Mouse (Mus musculus) ES-E14 (cell line): ENCODE results near the gene Arsb. TPM values are rescaled to one million over a fixed set of nuclear protein-coding genes. Genes with fewer than 3 reads are reported as not detected.

Experiments
- DNase-seq: peaks from one replicate; pipeline ENCODE4 v3.0.0-alpha.2; 2013; ENCODE audit warnings: low read depth, low spot score
- H3K27ac ChIP-seq: 2 replicates; pipeline ENCODE4 v1.5.1; 2012; ENCODE audit warnings: low read depth, mild to moderate bottlenecking, low read length, moderate library complexity, mixed read lengths; ENCODE audit not compliant: poor library complexity, insufficient read depth, severe bottlenecking
- H3K36me3 ChIP-seq: 2 replicates; pipeline ENCODE4 v1.6.1; 2012; ENCODE audit warnings: mild to moderate bottlenecking, low read length, moderate library complexity, mixed read lengths; ENCODE audit not compliant: control insufficient read depth, poor library complexity, insufficient read depth, severe bottlenecking
- H3K4me1 ChIP-seq, 2 experiments: fragments of 150-350 bp in 1 of 2; sonication (generic) in 1 of 2; 2 replicates each; pipeline ENCODE4 v1.6.1; 2012; ENCODE audit warnings: low read length in 2 of 2, mild to moderate bottlenecking in 1 of 2, mixed read lengths in 1 of 2; ENCODE audit not compliant: control insufficient read depth in 2 of 2, insufficient read depth in 2 of 2, poor library complexity in 1 of 2
- H3K4me3 ChIP-seq, 2 experiments: fragments of 150-350 bp in 1 of 2; sonication (generic) in 1 of 2; 2 replicates each; pipeline ENCODE4 v1.5.1; 2012; ENCODE audit warnings: low read length in 2 of 2, low read depth in 1 of 2, mild to moderate bottlenecking in 1 of 2, mixed read lengths in 1 of 2; ENCODE audit not compliant: insufficient read depth in 1 of 2, poor library complexity in 1 of 2, severe bottlenecking in 1 of 2
- H3K9ac ChIP-seq: 2 replicates; pipeline ENCODE4 v1.6.1; 2012; ENCODE audit warnings: low read depth, mild to moderate bottlenecking, low read length, mixed read lengths; ENCODE audit not compliant: poor library complexity, insufficient read depth, severe bottlenecking
- H3K9me3 ChIP-seq: fragments of 150-350 bp; sonication (generic); 2 replicates; pipeline ENCODE4 v1.6.1; 2012; ENCODE audit warnings: low read depth, mild to moderate bottlenecking, low read length; ENCODE audit not compliant: control insufficient read depth, insufficient read depth
- CHD2 ChIP-seq: IDR thresholded peaks from 2 replicates; pipeline ENCODE4 v1.6.1; 2014; ENCODE audit warnings: mild to moderate bottlenecking, low read depth, low read length, inconsistent platforms
- HCFC1 ChIP-seq: IDR thresholded peaks from 2 replicates; pipeline ENCODE4 v1.6.1; 2012; ENCODE audit warnings: low read length, inconsistent platforms, borderline replicate concordance; ENCODE audit not compliant: insufficient read depth
- MAFK ChIP-seq: IDR thresholded peaks from 2 replicates; pipeline ENCODE4 v1.6.1; 2014; ENCODE audit warnings: mild to moderate bottlenecking, low read depth, low read length, inconsistent platforms; ENCODE audit not compliant: insufficient read depth
- ZC3H11A ChIP-seq: IDR thresholded peaks from 2 replicates; pipeline ENCODE4 v1.6.1; 2012; ENCODE audit warnings: low read depth, mild to moderate bottlenecking, inconsistent platforms, low read length, borderline replicate concordance
- ZNF384 ChIP-seq: IDR thresholded peaks from 2 replicates; pipeline ENCODE4 v1.6.1; 2012; ENCODE audit warnings: low read depth, low read length, inconsistent platforms
- in situ Hi-C, 2 experiments: fragments of 600-800 bp; cut with MboI; formaldehyde crosslinking; loops; one replicate each; pipeline ENCODE4 v1.15.1; 2025; ENCODE audit warnings: low sequenced_read_pairs in 2 of 2, inconsistent platforms in 1 of 2; ENCODE audit not compliant: unreplicated experiment in 2 of 2
- total RNA-seq: library from RNA; depleted of rRNA; stranded (reverse); fragments of 300-350 nt; gene quantifications from 2 replicates; pipeline ENCODE4 v1.2.3, GENCODE M21; 2012

Gene Arsb
- total RNA-seq, 1 experiment, result 1.1 TPM

DNA sequence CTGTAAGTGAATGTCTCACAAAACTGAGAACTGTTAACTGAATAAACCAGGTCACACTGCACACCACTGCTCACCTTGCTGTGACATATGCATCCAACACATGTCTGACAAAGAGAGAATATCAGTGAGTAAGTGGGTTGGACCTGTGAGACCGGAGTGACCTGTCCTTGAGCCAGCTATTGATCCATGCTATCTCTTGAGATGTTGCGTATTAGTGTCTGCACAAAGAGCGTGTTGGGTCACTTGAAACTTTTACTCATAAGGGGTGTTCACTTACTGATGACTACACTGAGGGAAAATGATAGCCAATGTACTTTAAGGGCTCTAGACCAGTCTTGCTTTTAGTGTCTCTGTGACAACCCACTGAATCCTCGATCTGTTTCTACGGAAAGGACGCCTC lies 42.7 kb downstream of the Arsb start:
- Histone ChIP-seq H3K9ac (no peak overlapping the region), H3K9me3 (no peaks in the 10 kb centered on the region), H3K4me1 (no peaks in the 10 kb centered on the region), H3K27ac (no peak overlapping the region), H3K4me3 (no peak overlapping the region), H3K36me3 (no peaks in the 10 kb centered on the region)
- no peak for DNase-seq
- in situ Hi-C loops, result no loop called here
- no peak for TF ChIP-seq HCFC1
- TF ChIP-seq MAFK, result no peak
- no peak for TF ChIP-seq CHD2
- TF ChIP-seq ZNF384, result no peak
- TF ChIP-seq ZC3H11A, result no peak

GRCm38 (mm10) chr13:93814676-93815075 lies 43.2 kb downstream of the Arsb start:
- Histone ChIP-seq H3K9ac (no peak overlapping the region), H3K27ac (no peak overlapping the region), H3K4me1 (no peaks in the 10 kb centered on the region), H3K36me3 (no peaks in the 10 kb centered on the region), H3K4me3 (no peak overlapping the region), H3K9me3 (no peaks in the 10 kb centered on the region)
- DNase-seq, result no peak
- TF ChIP-seq MAFK, result no peak
- TF ChIP-seq CHD2, result no peak
- no peak for TF ChIP-seq HCFC1
- TF ChIP-seq ZNF384, result no peak
- TF ChIP-seq ZC3H11A, result no peak
- in situ Hi-C loops, result no loop called here

DNA sequence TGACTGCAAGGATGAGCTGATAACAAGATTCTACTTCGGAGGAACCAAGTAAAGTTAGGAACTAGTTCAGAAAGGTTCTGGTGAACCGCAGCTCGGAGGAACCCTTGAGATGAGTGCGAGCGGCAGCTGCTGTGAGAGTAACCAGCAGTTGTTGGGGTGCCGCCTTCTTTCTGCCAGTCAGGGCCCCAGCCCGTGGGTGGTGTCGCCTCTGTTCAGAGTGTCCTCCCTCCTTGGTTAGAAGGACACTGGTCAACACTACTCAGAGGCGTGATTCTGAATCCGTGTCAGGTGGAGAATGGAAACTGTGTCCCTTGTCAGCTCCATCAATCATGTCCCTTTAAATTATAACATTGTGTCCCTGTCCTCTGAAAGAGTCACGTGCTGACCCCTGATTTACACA lies 43.7 kb downstream of the Arsb start:
- no peak overlapping the region for H3K9ac ChIP-seq
- in situ Hi-C loops, result no loop called here
- H3K4me1 ChIP-seq, result no peaks in the 10 kb centered on the region
- no peaks in the 10 kb centered on the region for H3K9me3 ChIP-seq
- TF ChIP-seq HCFC1 (no peak), CHD2 (no peak), MAFK (no peak), ZNF384 (no peak), ZC3H11A (no peak)
- H3K27ac ChIP-seq, result no peak overlapping the region
- no peak overlapping the region for H3K4me3 ChIP-seq
- no peak for DNase-seq
- no peaks in the 10 kb centered on the region for H3K36me3 ChIP-seq

GRCm38 (mm10) chr13:93816127-93816526 lies 44.7 kb downstream of the Arsb start:
- TF ChIP-seq HCFC1 (no peak), ZNF384 (no peak), MAFK (no peak), ZC3H11A (no peak), CHD2 (no peak)
- in situ Hi-C loops, result no loop called here
- H3K4me1 ChIP-seq, result no peaks in the 10 kb centered on the region
- H3K4me3 ChIP-seq, result no peak overlapping the region
- no peak overlapping the region for H3K9ac ChIP-seq
- DNase-seq, result no peak
- H3K27ac ChIP-seq, result no peak overlapping the region
- H3K36me3 ChIP-seq, result no peaks in the 10 kb centered on the region
- H3K9me3 ChIP-seq, result no peaks in the 10 kb centered on the region

- in situ Hi-C loops, result no loop called here
- Histone ChIP-seq H3K9me3 (no peaks in the 10 kb centered on the region), H3K9ac (no peak overlapping the region), H3K27ac (no peak overlapping the region), H3K4me3 (no peak overlapping the region), H3K36me3 (no peaks in the 10 kb centered on the region), H3K4me1 (no peaks in the 10 kb centered on the region)
- no peak for DNase-seq
- TF ChIP-seq ZNF384 (no peak), MAFK (no peak), HCFC1 (no peak), CHD2 (no peak), ZC3H11A (no peak)
Observed at GRCm38 (mm10) chr13:93816688-93817331, 45.4 kb downstream of the Arsb start.
